Mouse (Mus musculus) testis, postnatal 10 days (tissue): ENCODE results near the gene Ciapin1.
A peak's percentile ranks its signal among the peaks of the same experiment; 100 is the strongest.

Experiments used
- DNase-seq: peaks from one replicate; pipeline ENCODE4 v3.0.0; 2021; ENCODE audit warnings: low spot score

The Ciapin1 gene

GRCm38 (mm10) chr8:94805811-94806210 is 32.3 kb downstream of the Ciapin1 start:
- DNase-seq: no peak

- DNase-seq: no peak
Observed at GRCm38 (mm10) chr8:94804546-94805340, 33.4 kb downstream of the Ciapin1 start.

- no peak for DNase-seq
Observed at GRCm38 (mm10) chr8:94803551-94803950, 34.6 kb downstream of the Ciapin1 start.

GRCm38 (mm10) chr8:94802375-94802774 is 35.8 kb downstream of the Ciapin1 start:
- DNase-seq: no peak

GRCm38 (mm10) chr8:94801293-94802095 is 36.7 kb downstream of the Ciapin1 start:
- peak; percentile 67 for DNase-seq

- DNase-seq: peak; percentile 59
Observed at GRCm38 (mm10) chr8:94800278-94800968, 37.7 kb downstream of the Ciapin1 start.

- DNase-seq: no peak
Observed at GRCm38 (mm10) chr8:94794782-94795181, 43.4 kb downstream of the Ciapin1 start.

GRCm38 (mm10) chr8:94794368-94794767 is 43.8 kb downstream of the Ciapin1 start:
- no peak for DNase-seq

GRCm38 (mm10) chr8:94789256-94789955 is 48.8 kb downstream of the Ciapin1 start:
- DNase-seq: no peak

GRCm38 (mm10) chr8:94787524-94788501 is 50.3 kb downstream of the Ciapin1 start:
- no peak for DNase-seq

GRCm38 (mm10) chr8:94785995-94786595 is 52.1 kb downstream of the Ciapin1 start:
- no peak for DNase-seq

GRCm38 (mm10) chr8:94785247-94785985 is 52.7 kb downstream of the Ciapin1 start:
- DNase-seq: peak; percentile 78

- DNase-seq: no peak
Observed at GRCm38 (mm10) chr8:94783890-94784289, 54.3 kb downstream of the Ciapin1 start.

- DNase-seq: no peak
Observed at GRCm38 (mm10) chr8:94781838-94782235, 56.3 kb downstream of the Ciapin1 start.

GRCm38 (mm10) chr8:94781155-94781837 is 56.9 kb downstream of the Ciapin1 start:
- DNase-seq: no peak

GRCm38 (mm10) chr8:94780491-94781154 is 57.5 kb downstream of the Ciapin1 start:
- no peak for DNase-seq

GRCm38 (mm10) chr8:94779534-94780294 is 58.4 kb downstream of the Ciapin1 start:
- DNase-seq: no peak
